Mouse (Mus musculus) gastrocnemius, postnatal 14 days (tissue): ENCODE measurements around the gene Lbx2. TPM values are rescaled to one million over a fixed set of nuclear protein-coding genes. Genes with fewer than 3 reads are reported as not detected.

ENCODE experiments used
- DNase-seq: peaks from one replicate; pipeline ENCODE4 v3.0.0; 2021; ENCODE audit warnings: mixed read lengths
- intact Hi-C: fragments of 180-260 bp; cut with DNase I; formaldehyde crosslinking; loops from one replicate; pipeline ENCODE4 v1.15.1; 2025; ENCODE audit warnings: low total_unique reads
- total RNA-seq, 2 experiments: library from RNA; stranded (reverse); gene quantifications; 2 replicates each; pipeline ENCODE4 v1.2.3; 2021

Lbx2 gene
- total RNA-seq, 2 experiments from 2014 or later = 0.49 TPM; not detected in 1

DNA sequence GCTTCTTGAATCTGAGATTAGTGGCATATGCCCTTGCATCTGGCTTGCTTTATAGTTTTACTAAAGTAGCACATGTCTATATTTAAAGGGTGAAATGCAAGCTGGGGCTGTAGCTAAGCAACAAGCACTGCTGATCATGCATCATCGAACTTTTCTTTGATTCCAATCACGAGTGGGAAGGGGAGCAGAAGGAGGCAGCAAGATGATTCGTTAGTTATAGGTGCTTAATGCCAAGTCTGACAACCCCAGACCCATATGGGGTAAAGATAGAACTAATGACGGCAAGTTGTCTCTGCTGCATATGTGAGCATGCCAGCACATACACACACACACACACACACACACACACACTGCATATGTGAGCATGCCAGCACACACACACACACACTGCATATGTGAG, 18.0 kb downstream of the Lbx2 start:
- no peak for DNase-seq
- intact Hi-C loops = loop anchor here (5.0 kb wide), 1 partner anchor 102 kb away; no protein-coding TSS in a partner anchor

- intact Hi-C loops = no loop called here
- DNase-seq = peak; percentile 84
These were observed 21.6 kb downstream of the Lbx2 start for GRCm38 (mm10) chr6:83107566-83108400.

GRCm38 (mm10) chr6:83108762-83109668, 22.8 kb downstream of the Lbx2 start, which contains the start of gene Mrpl53:
Gene Mrpl53, plus strand, starts transcription at chr6:83109040.
- peak; percentile 83 for DNase-seq
- intact Hi-C loops = no loop called here

- DNase-seq = no peak
- intact Hi-C loops = no loop called here
These were observed 25.5 kb downstream of the Lbx2 start for GRCm38 (mm10) chr6:83111510-83112136.

DNA sequence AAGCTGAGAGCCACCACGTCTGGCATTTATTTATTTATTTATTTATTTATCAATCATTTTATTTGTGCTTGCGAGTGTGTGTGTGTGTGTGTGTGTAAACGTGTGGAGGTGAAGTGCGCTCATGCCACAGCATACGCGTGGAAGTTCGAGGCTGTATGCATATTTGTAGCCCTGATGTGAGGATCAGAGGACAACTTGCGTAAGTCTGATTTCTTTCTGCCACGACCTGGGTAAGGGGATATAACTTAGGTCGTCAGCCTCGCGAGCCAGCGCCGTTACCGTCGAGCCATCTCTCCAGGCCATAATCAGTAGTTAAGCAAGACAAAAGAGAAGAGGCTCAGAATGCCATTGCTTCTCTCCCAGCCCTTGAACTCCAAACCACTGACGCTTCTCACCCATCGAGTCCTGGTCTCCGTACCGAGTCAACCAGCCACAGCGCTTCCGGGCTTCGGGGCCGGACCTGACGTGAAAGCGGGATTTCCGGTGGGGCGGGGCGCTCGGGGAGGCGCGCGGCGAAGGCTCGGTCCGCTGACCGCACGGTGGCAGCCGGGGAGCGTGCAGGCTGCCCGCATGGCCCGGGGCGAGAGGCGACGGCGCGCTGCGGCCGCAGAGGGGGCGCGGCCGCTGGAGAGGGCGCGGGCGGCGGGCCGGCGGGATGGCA, 29.0 kb downstream of the Lbx2 start, which contains the start of gene Mogs:
Mogs (plus strand) TSS at position 486 of the 661 bp plus-strand sequence.
- intact Hi-C loops = loop anchor here (5.0 kb wide), 1 partner anchor 47 kb away; no protein-coding TSS in a partner anchor
- DNase-seq = peak; percentile 96

DNA sequence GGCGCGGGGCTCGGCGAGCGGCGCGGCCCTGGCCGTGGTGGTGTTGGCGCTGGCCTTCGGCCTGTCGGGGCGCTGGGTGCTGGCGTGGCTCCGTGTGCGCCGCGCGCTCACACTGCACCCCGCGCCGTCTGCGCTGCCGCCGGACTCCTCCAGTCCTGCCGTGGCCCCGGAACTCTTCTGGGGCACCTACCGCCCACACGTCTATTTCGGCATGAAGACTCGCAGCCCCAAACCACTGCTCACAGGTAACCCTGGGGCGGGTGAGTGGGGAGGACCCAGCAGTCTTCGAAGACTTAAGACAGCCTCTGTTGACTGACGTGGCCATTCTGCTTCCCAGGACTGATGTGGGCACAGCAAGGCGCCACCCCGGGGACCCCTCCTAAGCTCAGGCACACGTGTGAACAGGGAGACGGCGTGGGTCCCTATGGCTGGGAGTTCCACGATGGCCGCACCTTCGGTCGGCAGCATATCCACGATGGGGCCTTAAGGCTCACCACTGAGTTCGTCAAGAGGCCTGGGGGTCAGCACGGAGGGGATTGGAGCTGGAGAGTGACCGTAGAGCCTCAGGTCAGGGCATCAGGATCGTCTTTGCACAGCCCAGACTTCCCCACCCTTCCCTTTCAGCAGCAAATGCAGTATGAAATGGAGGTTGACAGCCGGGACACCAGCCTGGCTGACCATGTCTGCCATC, 29.7 kb downstream of the Lbx2 start:
- no peak for DNase-seq
- intact Hi-C loops = loop anchor here (5.0 kb wide), 1 partner anchor 46 kb away; no protein-coding TSS in a partner anchor

GRCm38 (mm10) chr6:83116373-83117164, 30.4 kb downstream of the Lbx2 start:
- intact Hi-C loops = loop anchor here (5.0 kb wide), 1 partner anchor 46 kb away; no protein-coding TSS in a partner anchor
- no peak for DNase-seq

- intact Hi-C loops = loop anchor here (5.0 kb wide), 1 partner anchor 45 kb away; no protein-coding TSS in a partner anchor
- no peak for DNase-seq
These were observed 30.9 kb downstream of the Lbx2 start for GRCm38 (mm10) chr6:83117165-83117438.

GRCm38 (mm10) chr6:83117616-83118015, 31.4 kb downstream of the Lbx2 start:
- DNase-seq = no peak
- intact Hi-C loops = loop anchor here (5.0 kb wide), 1 partner anchor 45 kb away; no protein-coding TSS in a partner anchor

- no peak for DNase-seq
- intact Hi-C loops = loop anchor here (5.0 kb wide), 1 partner anchor 44 kb away; no protein-coding TSS in a partner anchor
These were observed 32.2 kb downstream of the Lbx2 start for GRCm38 (mm10) chr6:83118369-83118768.

DNA sequence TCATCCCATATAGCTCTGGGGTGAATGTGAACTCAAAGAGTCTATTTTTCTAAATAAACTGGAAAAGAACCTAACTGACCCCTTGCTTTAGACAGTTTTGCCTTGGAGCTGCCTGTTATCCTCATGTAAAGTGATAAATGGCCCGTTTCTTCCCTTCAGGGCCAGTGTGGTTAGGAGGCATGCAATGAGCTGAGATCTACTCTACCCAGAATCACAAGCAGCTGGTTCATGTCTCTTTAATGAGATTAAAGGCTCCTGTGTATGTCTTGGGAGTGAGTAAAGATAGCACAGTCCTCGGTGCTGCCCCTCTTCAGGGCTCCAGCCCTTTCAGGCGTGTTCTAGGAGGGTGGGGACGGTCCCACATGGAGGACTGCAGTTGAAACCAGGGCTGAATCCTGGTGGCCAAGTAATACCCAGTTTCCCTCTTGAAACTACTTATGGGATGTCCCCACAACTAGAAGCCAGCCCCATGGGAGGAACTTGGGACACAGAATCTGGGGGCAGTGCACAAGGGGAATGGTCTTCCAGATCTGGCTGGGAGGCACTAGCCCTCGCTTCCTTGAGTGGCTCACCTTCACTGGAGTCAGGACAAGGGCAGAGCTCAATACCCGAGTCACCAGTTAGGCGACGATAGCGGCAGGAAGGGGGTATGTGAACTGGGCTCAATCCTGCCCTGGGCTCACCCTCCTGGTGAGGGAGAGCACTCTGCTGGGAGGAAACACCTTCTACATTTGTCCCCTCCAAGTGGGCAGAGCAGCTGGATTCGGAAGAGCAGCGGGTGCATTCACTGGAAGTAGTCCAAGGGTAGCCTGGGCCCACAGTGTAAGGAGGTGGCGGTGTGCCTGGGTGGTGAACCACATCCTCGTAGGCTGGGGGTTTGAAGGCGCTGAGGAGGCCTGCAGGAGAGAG, 32.9 kb downstream of the Lbx2 start:
- intact Hi-C loops = loop anchor here (5.0 kb wide), 1 partner anchor 43 kb away; no protein-coding TSS in a partner anchor
- DNase-seq = no peak

GRCm38 (mm10) chr6:83119734-83120051, 33.5 kb downstream of the Lbx2 start:
- no peak for DNase-seq
- intact Hi-C loops = loop anchor here (5.0 kb wide), 1 partner anchor 43 kb away; no protein-coding TSS in a partner anchor

GRCm38 (mm10) chr6:83120930-83121862, 35.0 kb downstream of the Lbx2 start, which contains the start of gene Wbp1:
Gene Wbp1, minus strand, starts transcription at chr6:83121559.
- intact Hi-C loops = no loop called here

DNA sequence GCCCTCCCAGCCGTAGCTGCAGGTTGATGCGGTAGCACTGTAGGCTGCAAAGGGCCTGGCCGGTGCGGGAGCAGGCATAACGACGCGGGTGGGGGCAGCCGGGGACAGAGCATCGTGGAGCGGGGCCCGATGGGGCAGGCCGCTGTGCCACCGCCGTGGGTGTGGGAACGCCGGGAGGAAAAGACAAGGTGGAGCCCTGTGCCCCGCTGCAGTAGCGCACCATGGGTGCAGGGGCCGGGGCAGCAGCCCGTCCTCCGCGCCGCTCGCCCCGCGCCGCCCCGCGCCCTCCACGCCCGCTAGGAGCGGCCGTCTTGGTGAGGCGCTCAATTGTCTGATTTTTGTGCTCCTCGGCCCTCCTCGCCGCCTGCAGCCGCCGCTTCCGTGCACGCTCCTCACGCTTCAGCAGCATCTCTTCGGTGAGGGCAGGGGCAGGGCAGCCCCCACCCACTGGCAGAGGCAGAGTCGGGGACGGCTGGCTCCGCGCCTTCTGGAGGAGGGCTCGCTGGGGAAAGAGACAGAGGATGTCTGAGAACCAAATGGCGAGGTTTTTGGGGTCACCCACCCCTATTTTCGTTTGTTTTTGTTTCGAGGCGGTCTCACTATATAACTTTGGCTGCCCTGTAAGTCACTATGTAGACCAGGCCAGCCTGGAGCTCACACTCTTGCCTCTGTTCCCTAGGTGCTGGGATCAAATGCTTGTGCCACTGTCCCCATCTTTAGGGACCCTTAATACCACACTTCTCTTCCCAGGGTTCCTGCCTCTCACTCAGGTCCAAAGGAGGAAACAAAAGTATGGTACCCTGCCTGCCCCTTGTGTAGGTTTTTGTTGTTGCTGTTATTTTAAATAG, 35.9 kb downstream of the Lbx2 start:
- intact Hi-C loops = no loop called here
- DNase-seq = peak; percentile 37

More at GRCm38 (mm10) chr6:83120930-83121862, 35.0 kb downstream of the Lbx2 start, which contains the start of gene Wbp1:
- DNase-seq = peak; percentile 90

DNA sequence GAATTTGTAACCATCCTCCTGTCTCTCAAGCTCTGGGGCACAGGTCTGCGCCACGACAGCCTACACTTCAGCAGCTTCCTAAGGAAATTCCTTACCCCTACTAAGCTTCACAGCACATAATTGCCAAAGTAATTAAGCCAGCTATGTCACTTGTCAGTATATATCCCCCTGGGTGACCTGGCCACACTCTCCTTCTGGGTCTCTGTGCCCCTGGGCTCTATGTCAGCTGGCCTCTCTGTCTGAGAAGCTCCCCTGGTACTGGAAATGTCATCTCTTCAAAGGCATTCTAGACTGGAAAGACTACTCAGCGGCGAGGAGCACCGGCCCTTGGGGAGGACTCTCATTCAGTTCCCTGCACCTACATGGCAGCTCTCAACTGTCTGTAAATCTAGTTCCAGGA, 36.8 kb downstream of the Lbx2 start:
- intact Hi-C loops = no loop called here
- DNase-seq = no peak
